Mouse (Mus musculus) stomach, postnatal 0 days (tissue): ENCODE data around the gene Cx3cl1. TPM values are rescaled to one million over a fixed set of nuclear protein-coding genes. Genes with fewer than 3 reads are reported as not detected.

ENCODE experiments used
- ATAC-seq: fragments of 200-750 bp; cut with Nextera tagmentation; 2 replicates; pipeline ENCODE4 v1.8.0; 2017; ENCODE audit not compliant: low FRiP score, low TSS enrichment
- DNase-seq: peaks from one replicate; pipeline ENCODE4 v3.0.0-alpha.2; 2016; ENCODE audit warnings: low spot score
- H3K27ac ChIP-seq: fragments of 300-500 bp; sonication (generic); replicated peaks from 2 replicates; pipeline ENCODE4 v1.5.1; 2014; ENCODE audit warnings: mild to moderate bottlenecking, control low read depth
- H3K27me3 ChIP-seq: fragments of 300-500 bp; sonication (generic); 2 replicates; pipeline ENCODE4 v1.6.1; 2014; ENCODE audit warnings: low read length; ENCODE audit not compliant: control insufficient read depth, insufficient read depth
- H3K36me3 ChIP-seq: fragments of 300-500 bp; sonication (generic); 2 replicates; pipeline ENCODE4 v1.6.1; 2014; ENCODE audit warnings: low read length, mixed read lengths; ENCODE audit not compliant: control insufficient read depth, insufficient read depth
- H3K4me1 ChIP-seq: fragments of 300-500 bp; sonication (generic); replicated peaks from 2 replicates; pipeline ENCODE4 v1.6.1; 2014; ENCODE audit warnings: antibody characterized with exemption; ENCODE audit not compliant: control insufficient read depth, insufficient read depth
- H3K4me2 ChIP-seq: fragments of 300-500 bp; sonication (generic); replicated peaks from 2 replicates; pipeline ENCODE4 v1.6.1; 2014; ENCODE audit warnings: low read depth, mild to moderate bottlenecking, control low read depth, moderate library complexity
- H3K4me3 ChIP-seq: fragments of 300-500 bp; sonication (generic); 2 replicates; pipeline ENCODE4 v1.5.1; 2014; ENCODE audit warnings: low read depth, low read length, control low read depth
- H3K9ac ChIP-seq: fragments of 300-500 bp; sonication (generic); 2 replicates; pipeline ENCODE4 v1.6.1; 2014; ENCODE audit warnings: mild to moderate bottlenecking, low read length, control low read depth, mixed read lengths
- H3K9me3 ChIP-seq: fragments of 300-500 bp; sonication (generic); 2 replicates; pipeline ENCODE4 v1.6.1; 2016; ENCODE audit warnings: low read length; ENCODE audit not compliant: control insufficient read depth
- CTCF ChIP-seq: IDR thresholded peaks from 2 replicates; pipeline ENCODE4 v1.5.1; 2016; ENCODE audit warnings: antibody characterized with exemption, low read depth, mild to moderate bottlenecking, moderate library complexity
- EP300 ChIP-seq: optimal IDR thresholded peaks from 2 replicates; pipeline ENCODE3; 2016; ENCODE audit warnings: antibody characterized with exemption
- WGBS: fragments of 180-500 bp; shearing (Covaris S2); extraction: QIAGEN DNeasy Blood & Tissue Kit; methylation state at CpG from one replicate; pipeline ENCODE4 v1.1.7; 2014; 5-methylcytosine and 5-hydroxymethylcytosine counted together
- polyA plus RNA-seq: library from polyadenylated mRNA; unstranded; fragments of >200 nt; fragmentation: Nextera tagmentation; extraction: Ambion mirVana; gene quantifications from 2 replicates; pipeline ENCODE4 v1.2.1, GENCODE M21; 2015

Cx3cl1 gene
- polyA plus RNA-seq: 18.0 and 21.9 TPM in 2 replicates

DNA sequence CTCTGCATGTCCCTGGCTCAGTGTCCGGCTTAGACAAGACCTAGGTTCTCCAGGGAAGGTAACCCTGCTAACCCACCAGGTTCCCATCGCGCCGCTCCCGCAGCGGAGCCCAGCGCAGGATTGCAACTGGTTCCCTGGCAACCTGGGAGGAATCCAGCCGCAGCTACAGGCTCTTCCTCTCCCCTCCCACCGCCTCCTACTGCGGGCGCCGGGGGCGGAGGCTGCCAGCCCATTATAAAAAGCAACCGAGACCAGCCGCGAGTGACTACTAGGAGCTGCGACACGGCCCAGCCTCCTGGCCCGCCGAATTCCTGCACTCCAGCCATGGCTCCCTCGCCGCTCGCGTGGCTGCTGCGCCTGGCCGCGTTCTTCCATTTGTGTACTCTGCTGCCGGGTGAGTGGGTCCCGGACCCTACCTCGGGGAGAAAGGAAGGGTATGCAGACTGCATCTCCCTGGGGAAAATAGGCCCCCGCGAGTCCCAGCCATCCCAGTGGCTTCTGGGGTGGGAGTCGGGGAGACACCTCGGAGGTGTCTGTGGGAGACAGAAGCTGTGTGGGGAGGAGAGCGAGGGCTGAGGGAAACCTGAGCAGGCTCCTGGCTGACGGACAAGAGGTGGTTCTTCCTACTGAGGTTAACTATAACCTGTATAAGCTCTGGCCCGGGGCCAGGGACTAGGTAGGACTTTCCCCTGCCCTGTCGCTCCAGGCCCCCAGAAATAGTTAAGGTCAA is at the start of gene Cx3cl1:
Gene Cx3cl1, plus strand, starts transcription at position 69 of the 730 bp plus-strand sequence.
- Histone ChIP-seq H3K4me3 (peak within 1 kb of the TSS; percentile 52), H3K9me3 (no peaks in the 10 kb centered on the region), H3K4me1 (peaks cover 10% of the 10 kb centered on the region), H3K9ac (peak within 1 kb of the TSS; percentile 66), H3K4me2 (peak within 1 kb of the TSS; percentile 86), H3K27me3 (no peaks in the 10 kb centered on the region), H3K36me3 (no peaks in the 10 kb centered on the region), H3K27ac (peak within 1 kb of the TSS; percentile 72)
- peak; percentile 88 for DNase-seq
- TF ChIP-seq CTCF: no peak
- TF ChIP-seq EP300: no peak
- 2% methylated on average over 38 of the region's 38 CpGs for WGBS
- peak; percentile 85 for ATAC-seq

DNA sequence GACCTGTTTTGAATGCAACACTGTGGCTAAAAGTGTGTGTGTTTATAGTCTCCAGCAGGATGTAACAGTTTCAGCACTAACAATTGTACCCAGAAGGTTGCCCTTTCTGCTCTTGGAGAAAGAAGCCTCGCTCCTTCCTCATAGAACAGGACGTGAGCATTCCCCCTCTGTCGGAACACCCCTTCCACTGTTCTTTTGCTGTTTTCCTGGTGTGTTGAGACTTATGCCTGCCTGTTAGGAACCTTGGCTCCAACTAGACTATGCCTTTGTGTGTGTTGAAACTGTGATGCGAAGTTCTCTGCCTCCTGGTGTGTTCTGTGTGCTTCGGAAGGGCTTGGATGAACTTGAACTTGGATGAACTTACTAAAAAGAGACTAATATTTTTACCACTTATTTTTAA is 45.8 kb upstream of the Cx3cl1 start:
- no peak overlapping the region for H3K4me3 ChIP-seq
- no peaks in the 10 kb centered on the region for H3K9me3 ChIP-seq
- no peaks in the 10 kb centered on the region for H3K27me3 ChIP-seq
- H3K27ac ChIP-seq: no peak overlapping the region
- no peaks in the 10 kb centered on the region for H3K36me3 ChIP-seq
- 67% methylated on average over 5 of the region's 5 CpGs for WGBS
- ATAC-seq: no peak
- H3K4me1 ChIP-seq: no peaks in the 10 kb centered on the region
- no peak for DNase-seq
- H3K4me2 ChIP-seq: no peak overlapping the region
- TF ChIP-seq CTCF (no peak), EP300 (no peak)
- no peak overlapping the region for H3K9ac ChIP-seq

DNA sequence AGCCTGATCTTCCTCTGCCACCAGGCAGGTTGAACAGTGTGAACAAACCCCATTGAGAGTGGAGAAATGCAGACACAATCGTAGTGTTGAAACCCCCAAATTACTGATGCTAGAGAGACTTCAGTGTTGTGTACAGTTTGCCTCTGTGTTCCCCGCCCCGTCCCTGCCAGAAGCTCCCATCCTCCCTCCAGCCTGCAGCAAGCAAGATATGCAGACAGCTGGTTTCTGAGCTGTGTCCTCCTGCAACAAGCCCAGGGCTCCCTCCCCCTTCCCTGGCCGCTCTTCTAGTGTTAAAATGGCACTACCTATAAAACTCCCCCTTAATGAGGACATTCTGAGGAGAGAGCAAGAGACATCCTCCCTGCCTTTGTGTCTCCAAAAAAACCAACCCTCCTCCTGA is 42.5 kb upstream of the Cx3cl1 start:
- no peaks in the 10 kb centered on the region for H3K27me3 ChIP-seq
- peak overlapping the region; percentile 56 for H3K27ac ChIP-seq

DNA sequence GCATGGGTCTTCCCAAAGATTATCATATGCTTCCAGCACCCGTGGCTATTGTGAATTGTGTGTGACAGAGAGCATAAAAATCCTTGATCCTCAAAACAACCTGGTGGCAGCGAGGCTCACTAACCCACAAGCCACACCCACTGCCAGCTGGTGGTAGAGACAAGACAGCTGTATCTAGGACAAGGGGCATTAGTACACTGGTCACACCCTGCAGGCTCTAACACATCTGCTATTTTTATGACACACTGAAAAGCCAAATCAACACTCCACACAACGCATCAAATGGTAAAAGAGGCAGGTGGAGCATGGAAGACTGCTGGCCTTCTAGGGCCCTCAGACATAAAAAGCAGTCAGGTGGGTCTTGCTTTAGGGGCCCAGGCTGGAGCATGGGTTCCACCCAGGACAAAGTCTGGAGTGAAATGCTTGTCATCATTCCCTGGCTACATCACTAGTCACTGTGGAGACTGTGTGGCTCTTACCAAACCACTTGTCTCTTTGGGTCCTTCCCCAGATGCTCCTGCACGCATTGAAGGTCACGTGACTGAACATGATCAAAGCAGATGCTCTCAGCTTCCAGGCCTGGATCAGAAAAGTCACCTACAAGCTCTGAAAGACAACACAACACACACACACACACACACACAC is 37.9 kb upstream of the Cx3cl1 start:
- Histone ChIP-seq H3K27me3 (no peaks in the 10 kb centered on the region), H3K9me3 (no peaks in the 10 kb centered on the region), H3K36me3 (no peaks in the 10 kb centered on the region), H3K4me2 (no peak overlapping the region), H3K4me1 (no peaks in the 10 kb centered on the region), H3K4me3 (no peak overlapping the region), H3K9ac (no peak overlapping the region), H3K27ac (no peak overlapping the region)
- no peak for ATAC-seq
- TF ChIP-seq EP300: no peak
- TF ChIP-seq CTCF: no peak
- no peak for DNase-seq
- WGBS: 60% methylated on average over 5 of the region's 5 CpGs

More for the DNA sequence above, 42.5 kb upstream of the Cx3cl1 start:
- no peaks in the 10 kb centered on the region for H3K4me1 ChIP-seq
- H3K4me2 ChIP-seq: no peak overlapping the region
- no peak for TF ChIP-seq CTCF
- no peak for TF ChIP-seq EP300
- no peaks in the 10 kb centered on the region for H3K9me3 ChIP-seq
- DNase-seq (no peak), ATAC-seq (no peak)
- H3K4me3 ChIP-seq: no peak overlapping the region
- no peak overlapping the region for H3K9ac ChIP-seq
- 43% methylated on average over 4 of the region's 4 CpGs for WGBS
- H3K36me3 ChIP-seq: no peaks in the 10 kb centered on the region

DNA sequence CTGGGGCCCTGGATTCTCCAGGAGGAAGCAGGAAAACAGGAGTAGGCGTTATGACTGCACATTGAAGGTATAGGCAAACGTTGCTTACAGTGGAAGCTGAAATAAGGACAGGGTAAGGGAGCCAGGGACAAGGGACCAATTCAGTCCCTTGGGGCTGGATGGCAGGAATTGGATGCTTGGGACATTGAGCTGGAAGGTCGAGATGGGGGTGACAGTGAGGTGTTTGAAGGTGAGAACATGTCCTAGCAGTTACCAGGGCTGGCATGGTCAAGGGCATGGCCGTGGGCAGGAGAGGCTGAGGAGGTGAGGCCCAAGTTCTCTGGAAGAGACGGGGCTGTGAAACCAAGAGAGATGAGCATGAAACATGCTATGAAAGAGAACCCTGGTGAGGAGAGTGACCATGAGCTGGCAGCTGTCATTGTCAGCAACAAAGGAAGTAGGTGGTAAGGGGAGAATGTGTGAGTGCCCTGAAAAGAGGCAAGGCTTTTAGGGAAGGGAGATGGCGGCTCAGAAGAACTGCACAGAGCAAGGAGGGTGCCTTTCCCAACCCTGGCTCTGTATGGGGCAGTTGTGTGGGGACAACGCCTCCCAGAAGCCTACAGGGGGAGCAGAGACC is 37.0 kb upstream of the Cx3cl1 start:
- H3K27me3 ChIP-seq: no peaks in the 10 kb centered on the region
- H3K4me1 ChIP-seq: no peaks in the 10 kb centered on the region
- no peak for DNase-seq
- TF ChIP-seq EP300 (no peak), CTCF (no peak)
- H3K27ac ChIP-seq: no peak overlapping the region
- no peak overlapping the region for H3K9ac ChIP-seq
- no peak overlapping the region for H3K4me2 ChIP-seq
- H3K36me3 ChIP-seq: no peaks in the 10 kb centered on the region
- H3K4me3 ChIP-seq: no peak overlapping the region
- no peak for ATAC-seq
- WGBS: 84% methylated on average over 7 of the region's 7 CpGs
- H3K9me3 ChIP-seq: no peaks in the 10 kb centered on the region
